Mouse (Mus musculus): ENCODE results near the gene Best2.

- TF ChIP-seq CTCF (IDR thresholded peaks at IDR 0.05; ENCODE audit: low read depth) (no peak), EP300 (IDR thresholded peaks at IDR 0.05; ENCODE audit: low read depth) (no peak)
These were observed 29.2 kb downstream of the Best2 start for GRCm38 (mm10) chr8:84985049-84985683.

Measured in heart, postnatal 0 days (tissue).